Mouse (Mus musculus): Measurements from ENCODE around the gene Stam. TPM values are rescaled to one million over a fixed set of nuclear protein-coding genes. Genes with fewer than 3 reads are reported as not detected.

Stam gene
- 43.1 TPM for polyA plus RNA-seq (2017; shearing (Covaris generic))

DNA sequence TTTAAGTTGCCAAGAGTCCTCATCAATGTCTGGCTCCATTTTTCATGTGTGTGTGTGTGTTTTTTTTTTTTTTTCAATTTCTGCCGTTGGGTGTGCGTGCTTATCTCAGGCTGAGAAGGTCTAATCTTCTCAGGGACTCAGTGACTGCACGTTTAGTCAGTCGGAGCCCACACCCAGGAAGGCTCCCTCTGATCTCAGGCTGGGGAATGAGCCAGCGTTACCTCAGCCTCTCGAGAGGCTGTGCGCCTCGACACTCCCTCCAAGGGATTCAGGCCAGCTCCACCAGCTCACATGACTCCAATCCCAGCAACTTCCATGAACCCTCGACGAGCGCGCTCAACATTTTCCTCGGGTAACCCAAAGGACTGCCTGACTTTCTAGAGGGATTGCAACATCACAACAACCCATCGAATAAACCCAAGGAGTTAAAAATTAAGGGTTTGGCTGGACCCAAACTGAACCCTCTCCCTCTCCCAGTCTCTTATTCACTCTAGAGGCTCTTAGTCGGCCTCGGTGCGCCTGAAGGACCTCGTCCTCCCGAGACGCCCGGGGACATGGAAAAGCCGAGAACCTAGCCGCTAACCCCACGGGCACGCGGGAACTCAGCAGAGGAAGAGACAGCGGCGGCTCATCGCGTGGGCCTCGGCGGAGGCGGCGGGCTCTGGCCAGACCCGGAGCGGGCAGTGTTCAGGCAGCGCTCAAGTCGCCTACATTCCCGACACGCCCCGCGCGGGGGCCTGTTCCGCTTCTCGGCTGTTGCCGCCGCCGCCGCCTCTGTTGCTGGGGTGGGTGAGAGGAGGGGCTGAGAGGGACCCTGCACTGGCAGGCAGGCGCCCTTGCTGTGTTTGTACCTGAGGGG, at the start of gene Stam:
Gene Stam (plus strand): TSS at position 737 of the 859 bp plus-strand sequence.

GRCm38 (mm10) chr2:14055566-14056331, 18.1 kb upstream of the Stam start, which contains the start of gene Hacd1:
Gene Hacd1 (minus strand): TSS chr2:14056135.

DNA sequence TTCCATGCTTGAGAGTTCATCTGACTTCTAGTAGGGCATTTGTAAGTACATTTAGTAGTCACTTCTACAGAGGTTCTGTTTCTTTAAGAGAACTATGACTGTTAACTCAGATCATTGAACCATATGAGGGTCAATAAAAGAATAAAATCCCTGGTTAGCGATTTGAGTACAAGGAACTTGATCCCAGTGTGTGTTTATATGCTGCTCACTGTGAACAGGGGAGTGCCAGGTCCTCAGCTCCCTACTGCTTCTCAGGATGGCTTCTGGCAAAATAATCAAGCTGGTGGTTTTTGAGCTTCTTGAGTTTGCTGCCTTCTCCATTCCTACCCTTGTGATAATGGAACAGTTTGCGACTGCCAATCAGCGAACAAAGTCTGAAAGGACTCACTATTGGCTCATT, 100.4 kb downstream of the Stam start, which contains the start of gene Tmem236:
Gene Tmem236 (plus strand): TSS at position 190 of the 400 bp plus-strand sequence.

Other genes starting within 250 kb of the Stam start
- gene Hacd1, start 18.0 kb upstream of the Stam start, polyA plus RNA-seq (2017; shearing (Covaris generic)): not detected
- gene Tmem236, start 100.4 kb downstream of the Stam start, polyA plus RNA-seq (2017; shearing (Covaris generic)): not detected
- 1.0 TPM for gene Mrc1, start 155.3 kb downstream of the Stam start, polyA plus RNA-seq (2017; shearing (Covaris generic))